Comparison of ENCODE assay signal across 27 mouse cellular contexts in the genomic region with DNA sequence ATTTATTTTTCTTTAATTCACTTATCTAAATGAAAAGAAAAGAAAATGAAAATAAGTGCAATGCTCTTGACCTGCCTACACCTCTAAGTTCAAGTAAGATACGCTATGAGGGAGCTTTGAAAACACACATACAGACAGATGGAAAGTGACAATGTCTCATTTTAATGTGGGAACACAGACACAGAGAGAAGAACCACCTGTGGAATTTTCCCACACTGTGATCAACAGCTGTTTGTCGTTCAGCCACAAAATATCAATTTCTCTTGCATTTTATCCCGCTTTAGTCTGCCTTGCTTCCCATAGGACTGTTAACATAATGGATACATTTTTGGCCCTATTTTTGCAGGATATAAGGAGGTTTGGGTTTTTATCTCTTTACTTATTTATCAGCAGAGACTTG. TPM values are rescaled to one million over a fixed set of nuclear protein-coding genes. Genes with fewer than 3 reads are reported as not detected.
DNase-seq lines count a peak whose midpoint lies in the region; ATAC-seq and TF ChIP-seq lines count a peak whose summit lies in the region.
"Had no signal": no experiment of that assay in that cellular context is flagged by ENCODE, and none has a peak within 500 bp of the region (broad histone marks: within the 10 kb centered on the region; RNA-seq: fewer than 3 reads in every experiment).

No protein-coding gene starts in this region.

- TF ChIP-seq CTCF in kidney, postnatal 0 days (IDR thresholded peaks at IDR 0.05; ENCODE audit: low read depth), result no peak
- TF ChIP-seq CTCF in lung, postnatal 0 days (IDR thresholded peaks at IDR 0.05), result no peak

- DNase-seq in kidney, postnatal 0 days (ENCODE audit: low spot score), result peak; percentile 40
- DNase-seq in limb, embryonic 14.5 days (ENCODE audit: low spot score), result peak; percentile 22
- no peak for DNase-seq in limb, embryonic 10.5 days (ENCODE audit: low spot score)
- peak; percentile 72 for DNase-seq in lung, postnatal 0 days (ENCODE audit: low spot score)
- no peak for DNase-seq in lung, postnatal 14 days
- DNase-seq: adrenal gland, postnatal 10 days; adrenal gland, postnatal 36 days; B cell, adult 2 months; cerebellum, adult 18-20 months; cerebellum, postnatal 14 days; gastrocnemius, postnatal 10 days; gastrocnemius, postnatal 36 days; heart, postnatal 10 days; heart, postnatal 36 days had no signal

- no peaks in the 10 kb centered on the region for H3K9me3 ChIP-seq in kidney, postnatal 0 days (replicated peaks; ENCODE audit: low read length)
- H3K9me3 ChIP-seq in kidney, embryonic 16.5 days (ENCODE audit: low read length), result peaks cover 3% of the 10 kb centered on the region; the same call in 1 of the 2 replicates
- H3K9me3 ChIP-seq in limb, embryonic 14.5 days (ENCODE audit: control insufficient read depth, low read length), result no peaks in the 10 kb centered on the region
- H3K9me3 ChIP-seq in limb, embryonic 10.5 days (replicated peaks), result no peaks in the 10 kb centered on the region
- no peaks in the 10 kb centered on the region for H3K9me3 ChIP-seq in lung, postnatal 0 days (ENCODE audit: low read length)
- H3K9me3 ChIP-seq: forebrain, embryonic 10.5 days; forebrain, embryonic 13.5 days; G1E; heart, embryonic 12.5 days; heart, embryonic 15.5 days; hindbrain, embryonic 10.5 days; hindbrain, embryonic 13.5 days had no signal

- no peak for ATAC-seq in kidney, postnatal 0 days (replicated peaks; ENCODE audit: low FRiP score, low read depth)
- no peak for ATAC-seq in kidney, embryonic 16.5 days (ENCODE audit: low FRiP score, low TSS enrichment)
- ATAC-seq in limb, embryonic 14.5 days (ENCODE audit: low FRiP score, low read depth), result no peak
- ATAC-seq in lung, postnatal 0 days, result 0 out of 2 replicates have a peak, but pooled peaks have one; percentile 19
- ATAC-seq: forebrain, embryonic 13.5 days; forebrain, embryonic 16.5 days; Patski had no signal

- H3K4me3 ChIP-seq in kidney, postnatal 0 days (replicated peaks; ENCODE audit: low read depth, low read length), result no peak overlapping the region
- H3K4me3 ChIP-seq in kidney, embryonic 16.5 days (ENCODE audit: low read length), result no peak overlapping the region
- H3K4me3 ChIP-seq in limb, embryonic 14.5 days (replicated peaks; ENCODE audit: low read length), result no peak overlapping the region
- no peak overlapping the region for H3K4me3 ChIP-seq in limb, embryonic 10.5 days
- no peak overlapping the region for H3K4me3 ChIP-seq in lung, postnatal 0 days (ENCODE audit: low read depth, low read length)
- H3K4me3 ChIP-seq: forebrain, embryonic 10.5 days; forebrain, embryonic 13.5 days; heart, embryonic 12.5 days; heart, embryonic 15.5 days; hindbrain, embryonic 10.5 days; hindbrain, embryonic 13.5 days had no signal

- H3K27me3 ChIP-seq in kidney, postnatal 0 days (ENCODE audit: insufficient read depth, low read length), result no peaks in the 10 kb centered on the region
- H3K27me3 ChIP-seq in kidney, embryonic 16.5 days (ENCODE audit: insufficient read depth, low read length), result no peaks in the 10 kb centered on the region
- H3K27me3 ChIP-seq in limb, embryonic 14.5 days (ENCODE audit: control insufficient read depth, insufficient read depth, low read length), result no peaks in the 10 kb centered on the region
- H3K27me3 ChIP-seq in limb, embryonic 10.5 days (ENCODE audit: low read depth, poor library complexity, severe bottlenecking), result no peaks in the 10 kb centered on the region
- no peaks in the 10 kb centered on the region for H3K27me3 ChIP-seq in lung, postnatal 0 days (replicated peaks; ENCODE audit: insufficient read depth, low read length)
- H3K27me3 ChIP-seq: CH12.LX; forebrain, embryonic 13.5 days; hindbrain, embryonic 13.5 days had no signal

- 0 out of 2 replicates have a peak, but pooled peaks have one; percentile 20 for TF ChIP-seq EP300 in lung, postnatal 0 days (IDR thresholded peaks at IDR 0.05)

- no peak overlapping the region for H3K9ac ChIP-seq in kidney, postnatal 0 days (ENCODE audit: low read depth, low read length)
- no peak overlapping the region for H3K9ac ChIP-seq in kidney, embryonic 16.5 days (replicated peaks; ENCODE audit: low read length)
- no peak overlapping the region for H3K9ac ChIP-seq in limb, embryonic 14.5 days (ENCODE audit: low read depth, low read length, severe bottlenecking)
- no peak overlapping the region for H3K9ac ChIP-seq in lung, postnatal 0 days (replicated peaks; ENCODE audit: low read depth)
- H3K9ac ChIP-seq: forebrain, embryonic 13.5 days; heart, embryonic 12.5 days; heart, embryonic 15.5 days; hindbrain, embryonic 13.5 days had no signal

- no peaks in the 10 kb centered on the region for H3K36me3 ChIP-seq in kidney, postnatal 0 days (ENCODE audit: insufficient read depth, low read length)
- H3K36me3 ChIP-seq in kidney, embryonic 16.5 days (ENCODE audit: insufficient read depth, low read length), result no peaks in the 10 kb centered on the region
- no peaks in the 10 kb centered on the region for H3K36me3 ChIP-seq in limb, embryonic 14.5 days (ENCODE audit: control insufficient read depth, insufficient read depth, low read length)
- H3K36me3 ChIP-seq in limb, embryonic 10.5 days, result no peaks in the 10 kb centered on the region
- no peaks in the 10 kb centered on the region for H3K36me3 ChIP-seq in lung, postnatal 0 days (ENCODE audit: insufficient read depth, low read length)
- H3K36me3 ChIP-seq: forebrain, embryonic 10.5 days; G1E; heart, embryonic 12.5 days; heart, embryonic 15.5 days; hindbrain, embryonic 10.5 days; hindbrain, embryonic 13.5 days had no signal

- TF ChIP-seq POLR2A in limb, embryonic 14.5 days (IDR thresholded peaks at IDR 0.05; ENCODE audit: borderline replicate concordance, extremely low read depth, insufficient read depth, insufficient read length), result no peak

- no peak overlapping the region for H3K27ac ChIP-seq in kidney, postnatal 0 days
- no peak overlapping the region for H3K27ac ChIP-seq in kidney, embryonic 16.5 days (ENCODE audit: low read length)
- no peak overlapping the region for H3K27ac ChIP-seq in limb, embryonic 14.5 days (replicated peaks; ENCODE audit: low read depth, low read length)
- H3K27ac ChIP-seq in limb, embryonic 10.5 days, result no peak overlapping the region
- no peak overlapping the region for H3K27ac ChIP-seq in lung, postnatal 0 days (ENCODE audit: low read length)
- H3K27ac ChIP-seq: forebrain, embryonic 10.5 days; forebrain, embryonic 13.5 days; heart, embryonic 15.5 days; hindbrain, embryonic 10.5 days; hindbrain, embryonic 13.5 days had no signal

- 42% methylated on average over 3 of the region's 3 CpGs for WGBS in kidney, postnatal 0 days
- 46% methylated on average over 3 of the region's 3 CpGs for WGBS in kidney, embryonic 16.5 days
- WGBS in limb, embryonic 14.5 days, result 61% methylated on average over 3 of the region's 3 CpGs
- 90% methylated on average over 3 of the region's 3 CpGs for WGBS in limb, embryonic 10.5 days
- 64% methylated on average over 3 of the region's 3 CpGs for WGBS in lung, postnatal 0 days

- H3K4me2 ChIP-seq in kidney, postnatal 0 days (ENCODE audit: low read length), result no peak overlapping the region
- H3K4me2 ChIP-seq in kidney, embryonic 16.5 days (replicated peaks; ENCODE audit: low read depth, low read length), result no peak overlapping the region
- no peak overlapping the region for H3K4me2 ChIP-seq in limb, embryonic 14.5 days (replicated peaks; ENCODE audit: low read depth, low read length, severe bottlenecking)
- H3K4me2 ChIP-seq in lung, postnatal 0 days (replicated peaks; ENCODE audit: low read depth, low read length), result no peak overlapping the region
- H3K4me2 ChIP-seq: forebrain, embryonic 13.5 days; heart, embryonic 12.5 days; heart, embryonic 15.5 days; hindbrain, embryonic 13.5 days had no signal

- no peaks in the 10 kb centered on the region for H3K4me1 ChIP-seq in kidney, postnatal 0 days (replicated peaks; ENCODE audit: insufficient read depth, low read length)
- H3K4me1 ChIP-seq in kidney, embryonic 16.5 days (ENCODE audit: insufficient read depth, low read length), result 0 out of 2 replicates have a peak, but pooled peaks cover 4% of the 10 kb centered on the region
- no peaks in the 10 kb centered on the region for H3K4me1 ChIP-seq in limb, embryonic 14.5 days (ENCODE audit: control insufficient read depth, insufficient read depth, low read length)
- H3K4me1 ChIP-seq in limb, embryonic 10.5 days, result peaks cover 8% of the 10 kb centered on the region; the same call in 1 of the 2 replicates
- H3K4me1 ChIP-seq in lung, postnatal 0 days (ENCODE audit: insufficient read depth, low read depth, low read length), result no peaks in the 10 kb centered on the region
- H3K4me1 ChIP-seq: forebrain, embryonic 13.5 days; heart, embryonic 15.5 days had no signal

RNA-seq across cellular contexts. Expression of a gene that starts 16.3 kb away (rescaled TPM):
- not detected in 2 replicates for polyA plus RNA-seq in kidney, postnatal 0 days (2015; fragmentation: Nextera tagmentation; extraction: Ambion mirVana)
- not detected in 2 replicates for polyA plus RNA-seq in kidney, embryonic 16.5 days (2015; fragmentation: Nextera tagmentation; extraction: Ambion mirVana)
- not detected in 2 replicates for polyA plus RNA-seq in limb, embryonic 14.5 days (2012; rRNA removed)
- not detected in 2 replicates for polyA plus RNA-seq in limb, embryonic 14.5 days (2014; fragmentation: Nextera tagmentation; extraction: Ambion mirVana)
- not detected in 2 replicates for polyA plus RNA-seq in limb, embryonic 10.5 days (2016; fragmentation: Nextera tagmentation; extraction: Ambion mirVana)
- not detected in 2 replicates for polyA plus RNA-seq in lung, postnatal 0 days (2015; fragmentation: Nextera tagmentation; extraction: Ambion mirVana)
- polyA plus RNA-seq: embryonic facial prominence, embryonic 11.5 days; embryonic facial prominence, embryonic 14.5 days; forebrain, embryonic 10.5 days; forebrain, embryonic 13.5 days; forebrain, embryonic 16.5 days; G1E; heart, embryonic 12.5 days; heart, embryonic 15.5 days; hindbrain, embryonic 10.5 days; hindbrain, embryonic 13.5 days; Patski had no signal

RNA-seq across cellular contexts. Expression of a gene that starts 41.2 kb away (rescaled TPM):
- polyA plus RNA-seq in kidney, postnatal 0 days (2015; fragmentation: Nextera tagmentation; extraction: Ambion mirVana), result 0.15 and 0.36 TPM in 2 replicates
- polyA plus RNA-seq in kidney, embryonic 16.5 days (2015; fragmentation: Nextera tagmentation; extraction: Ambion mirVana), result 0.15 and 0.56 TPM in 2 replicates
- 0.49 and 0.54 TPM in 2 replicates for polyA plus RNA-seq in limb, embryonic 14.5 days (2012; rRNA removed)
- 0.28 and 0.48 TPM in 2 replicates for polyA plus RNA-seq in limb, embryonic 14.5 days (2014; fragmentation: Nextera tagmentation; extraction: Ambion mirVana)
- polyA plus RNA-seq in limb, embryonic 10.5 days (2016; fragmentation: Nextera tagmentation; extraction: Ambion mirVana), result 0.15 TPM in 1 of 2 replicates, not detected in the other
- 3.7 and 5.0 TPM in 2 replicates for polyA plus RNA-seq in lung, postnatal 0 days (2015; fragmentation: Nextera tagmentation; extraction: Ambion mirVana)
- polyA plus RNA-seq: G1E; heart, embryonic 12.5 days had no signal

Comparison
In these comparisons a context has a peak if more than half of its experiments do, and no peak if none do; other contexts are left out.
1. DNase-seq: peak in kidney, postnatal 0 days (single experiment), limb, embryonic 14.5 days (single experiment) and lung, postnatal 0 days (single experiment); none in limb, embryonic 10.5 days (single experiment) and lung, postnatal 14 days (single experiment).